Mouse (Mus musculus) liver, embryonic 11.5 days (tissue): ENCODE measurements around the gene Asap3. TPM values are rescaled to one million over a fixed set of nuclear protein-coding genes. Genes with fewer than 3 reads are reported as not detected.

Source experiments
- ATAC-seq: fragments of 200-750 bp; cut with Nextera tagmentation; replicated peaks from 2 replicates; pipeline ENCODE4 v1.8.0; 2017; ENCODE audit warnings: moderate number of reproducible peaks, mild to moderate bottlenecking, moderate TSS enrichment, moderate library complexity; ENCODE audit not compliant: low FRiP score
- DNase-seq: peaks from one replicate; pipeline ENCODE4 v3.0.0-alpha.2; 2017; ENCODE audit warnings: low spot score
- H3K27ac ChIP-seq: fragments of 300-500 bp; sonication (generic); 2 replicates; pipeline ENCODE4 v1.5.1; 2014; ENCODE audit warnings: mild to moderate bottlenecking, low read depth, low read length, control low read depth
- H3K27me3 ChIP-seq: fragments of 300-500 bp; sonication (generic); replicated peaks from 2 replicates; pipeline ENCODE4 v1.6.1; 2014; ENCODE audit warnings: low read length, mixed read lengths; ENCODE audit not compliant: control insufficient read depth, insufficient read depth
- H3K36me3 ChIP-seq: fragments of 300-500 bp; sonication (generic); 2 replicates; pipeline ENCODE4 v1.6.1; 2014; ENCODE audit warnings: mild to moderate bottlenecking, low read length, moderate library complexity, mixed read lengths; ENCODE audit not compliant: control insufficient read depth, insufficient read depth
- H3K4me1 ChIP-seq: fragments of 300-500 bp; sonication (generic); replicated peaks from 2 replicates; pipeline ENCODE4 v1.6.1; 2014; ENCODE audit warnings: low read length, mixed read lengths; ENCODE audit not compliant: control insufficient read depth, insufficient read depth
- H3K4me2 ChIP-seq: fragments of 300-500 bp; sonication (generic); 2 replicates; pipeline ENCODE4 v1.6.1; 2014; ENCODE audit warnings: mild to moderate bottlenecking, control low read depth, moderate library complexity
- H3K4me3 ChIP-seq: fragments of 300-500 bp; sonication (generic); 2 replicates; pipeline ENCODE4 v1.5.1; 2014; ENCODE audit warnings: low read depth, low read length, control low read depth
- H3K9ac ChIP-seq: fragments of 300-500 bp; sonication (generic); 2 replicates; pipeline ENCODE4 v1.6.1; 2014; ENCODE audit warnings: low read depth, low read length, control low read depth
- H3K9me3 ChIP-seq: fragments of 300-500 bp; sonication (generic); 2 replicates; pipeline ENCODE4 v1.6.1; 2016; ENCODE audit warnings: low read length, inconsistent platforms, mixed read lengths; ENCODE audit not compliant: control insufficient read depth
- WGBS: fragments of 180-500 bp; shearing (Covaris S2); extraction: QIAGEN DNeasy Blood & Tissue Kit; methylation state at CpG from one replicate; pipeline ENCODE4 v1.1.7; 2014; 5-methylcytosine and 5-hydroxymethylcytosine counted together
- polyA plus RNA-seq: library from polyadenylated mRNA; unstranded; fragments of >200 nt; fragmentation: Nextera tagmentation; extraction: Ambion mirVana; gene quantifications from 2 replicates; pipeline ENCODE4 v1.2.1, GENCODE M21; 2014

The Asap3 gene
- polyA plus RNA-seq, 1 experiment from 2014 or later, result 1.8 TPM

DNA sequence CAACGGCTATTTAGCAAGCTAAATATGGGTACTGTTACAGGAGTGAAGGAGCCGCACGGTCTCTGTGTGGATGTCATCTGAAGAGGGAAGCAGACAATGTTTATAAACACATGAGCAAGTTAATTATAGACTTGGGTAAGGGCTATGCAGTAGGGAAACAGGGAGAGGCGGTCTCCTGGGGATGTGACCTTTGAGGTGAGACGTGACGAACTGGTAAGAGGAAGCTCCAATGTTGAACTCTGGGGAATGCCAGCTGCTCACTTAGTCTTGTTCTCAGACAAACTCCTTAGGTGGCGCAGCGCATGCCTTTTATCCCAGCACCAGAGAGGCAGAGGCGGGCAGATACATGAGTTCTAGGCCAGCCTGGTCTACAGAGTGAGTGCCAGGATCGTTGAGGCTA lies 55.7 kb downstream of the Asap3 start:
- DNase-seq (no peak), ATAC-seq (no peak)

DNA sequence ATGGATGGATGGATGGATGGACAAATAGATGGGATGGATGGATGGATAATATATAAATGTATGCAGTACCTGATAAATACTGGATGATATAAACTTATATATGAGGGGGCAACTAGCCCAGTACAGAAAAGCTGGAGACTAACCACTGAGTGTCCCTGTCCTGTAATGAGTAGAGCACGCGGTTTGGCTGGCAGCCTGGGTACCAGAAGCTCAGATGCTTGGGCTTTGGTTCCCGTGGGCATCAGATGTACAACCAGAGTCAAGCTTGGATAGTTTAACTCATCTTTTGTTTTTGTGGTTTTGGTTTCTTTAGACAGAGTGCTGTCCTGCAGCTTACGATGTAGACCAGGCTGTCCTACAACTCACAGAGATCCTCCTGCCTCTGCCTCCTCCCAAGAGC lies 57.4 kb downstream of the Asap3 start:
- no peaks in the 10 kb centered on the region for H3K4me1 ChIP-seq
- no peak overlapping the region for H3K9ac ChIP-seq
- H3K4me3 ChIP-seq, result no peak overlapping the region
- 85% methylated on average over 4 of the region's 4 CpGs for WGBS
- H3K27ac ChIP-seq, result no peak overlapping the region
- no peak overlapping the region for H3K4me2 ChIP-seq
- ATAC-seq (no peak), DNase-seq (no peak)
- H3K9me3 ChIP-seq, result no peaks in the 10 kb centered on the region
- H3K36me3 ChIP-seq, result no peaks in the 10 kb centered on the region
- H3K27me3 ChIP-seq, result peaks cover under 1% of the 10 kb centered on the region; the same call in 1 of the 2 replicates

More for the DNA sequence above, 55.7 kb downstream of the Asap3 start:
- Histone ChIP-seq H3K36me3 (no peaks in the 10 kb centered on the region), H3K9ac (no peak overlapping the region), H3K4me3 (no peak overlapping the region), H3K27me3 (peaks cover 3% of the 10 kb centered on the region), H3K9me3 (no peaks in the 10 kb centered on the region), H3K4me1 (no peaks in the 10 kb centered on the region), H3K4me2 (no peak overlapping the region), H3K27ac (no peak overlapping the region)
- 76% methylated on average over 10 of the region's 10 CpGs for WGBS

DNA sequence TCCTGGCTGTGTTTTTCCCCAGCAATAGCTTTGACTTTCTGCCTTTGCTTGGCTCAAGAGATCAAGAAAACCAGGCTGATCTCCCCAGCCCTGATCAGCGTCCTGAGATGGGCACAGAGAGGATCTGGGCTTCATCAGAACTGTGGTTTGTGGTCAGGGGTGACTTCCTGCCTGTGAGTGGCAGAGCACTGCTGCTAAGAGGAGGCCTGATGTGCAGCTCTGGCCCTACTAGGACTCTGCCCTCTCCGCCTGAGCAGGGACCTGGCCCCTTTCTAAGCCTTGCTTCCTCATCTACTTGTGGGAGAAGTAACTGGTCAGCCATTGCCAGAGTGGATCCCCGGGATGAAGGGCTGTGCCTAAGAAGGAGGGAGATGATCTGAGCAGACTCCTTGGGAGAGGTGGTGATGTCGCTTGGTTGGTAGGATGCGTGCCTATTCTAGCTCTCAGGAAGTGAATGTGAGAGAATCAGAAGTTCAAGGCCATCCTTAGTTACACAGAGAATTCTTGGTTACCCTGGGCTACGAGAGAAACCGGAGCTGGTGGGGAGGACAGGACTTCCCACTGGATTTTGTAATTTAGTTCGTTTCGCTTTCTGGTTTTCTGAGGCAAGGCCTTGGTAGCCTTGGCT lies 60.7 kb downstream of the Asap3 start:
- DNase-seq, result peak; percentile 44
- H3K4me3 ChIP-seq, result no peak overlapping the region
- no peaks in the 10 kb centered on the region for H3K9me3 ChIP-seq
- H3K9ac ChIP-seq, result no peak overlapping the region
- H3K36me3 ChIP-seq, result no peaks in the 10 kb centered on the region
- no peak for ATAC-seq
- H3K4me2 ChIP-seq, result no peak overlapping the region
- WGBS, result 51% methylated on average over 9 of the region's 9 CpGs
- H3K27ac ChIP-seq, result no peak overlapping the region
- H3K27me3 ChIP-seq, result no peaks in the 10 kb centered on the region
- no peaks in the 10 kb centered on the region for H3K4me1 ChIP-seq

DNA sequence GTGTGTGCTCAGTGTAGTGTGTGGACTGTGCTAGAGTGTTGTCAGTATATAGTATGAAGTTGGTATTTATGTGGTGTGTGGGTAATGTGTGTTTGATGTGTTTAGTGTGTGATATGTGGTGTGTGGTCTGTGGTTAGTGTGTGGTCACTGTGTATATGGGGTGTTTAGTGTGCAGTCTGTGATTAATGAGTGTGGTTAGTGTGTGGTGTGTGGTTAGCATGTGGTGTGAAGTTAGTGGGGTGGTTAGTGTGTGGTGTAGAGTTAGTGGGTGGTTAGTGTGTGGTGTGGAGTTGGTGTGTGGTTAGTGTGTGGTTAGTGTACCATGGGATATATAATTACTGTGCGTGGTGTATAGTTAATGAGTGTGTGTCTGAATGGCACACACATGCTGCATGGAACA lies 62.7 kb downstream of the Asap3 start:
- WGBS, result 67% methylated on average over 1 of the region's 1 CpGs
- H3K36me3 ChIP-seq, result no peaks in the 10 kb centered on the region
- H3K27ac ChIP-seq, result no peak overlapping the region
- no peak overlapping the region for H3K4me3 ChIP-seq
- no peaks in the 10 kb centered on the region for H3K27me3 ChIP-seq
- H3K9me3 ChIP-seq, result no peaks in the 10 kb centered on the region; the same call in 1 of the 2 replicates
- no peak overlapping the region for H3K4me2 ChIP-seq
- DNase-seq (no peak), ATAC-seq (no peak)
- no peak overlapping the region for H3K9ac ChIP-seq
- no peaks in the 10 kb centered on the region for H3K4me1 ChIP-seq

DNA sequence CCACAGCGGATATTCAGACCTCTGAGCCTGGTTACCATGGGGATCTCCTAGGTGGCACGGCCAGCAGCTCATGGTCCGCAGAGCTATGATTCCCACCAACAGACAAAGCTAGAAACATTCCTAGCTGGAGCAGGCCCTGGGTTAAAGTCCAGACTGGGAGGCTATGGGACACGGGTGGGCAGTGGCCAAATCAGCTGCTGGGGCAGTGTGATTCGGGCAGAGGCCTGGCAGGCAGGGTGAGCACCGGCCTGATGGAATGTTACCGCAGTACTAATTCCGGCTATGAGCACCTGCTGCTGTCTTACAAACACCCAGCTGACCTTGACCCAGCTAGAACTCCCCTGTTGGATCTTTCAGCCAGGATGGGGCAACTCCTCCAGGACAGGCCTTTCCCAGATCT lies 64.5 kb downstream of the Asap3 start:
- Histone ChIP-seq H3K9ac (no peak overlapping the region), H3K4me3 (no peak overlapping the region), H3K27me3 (no peaks in the 10 kb centered on the region), H3K4me2 (no peak overlapping the region), H3K9me3 (no peaks in the 10 kb centered on the region; the same call in 1 of the 2 replicates), H3K36me3 (no peaks in the 10 kb centered on the region), H3K4me1 (no peaks in the 10 kb centered on the region), H3K27ac (no peak overlapping the region)
- 84% methylated on average over 8 of the region's 8 CpGs for WGBS
- no peak for DNase-seq
- no peak for ATAC-seq

DNA sequence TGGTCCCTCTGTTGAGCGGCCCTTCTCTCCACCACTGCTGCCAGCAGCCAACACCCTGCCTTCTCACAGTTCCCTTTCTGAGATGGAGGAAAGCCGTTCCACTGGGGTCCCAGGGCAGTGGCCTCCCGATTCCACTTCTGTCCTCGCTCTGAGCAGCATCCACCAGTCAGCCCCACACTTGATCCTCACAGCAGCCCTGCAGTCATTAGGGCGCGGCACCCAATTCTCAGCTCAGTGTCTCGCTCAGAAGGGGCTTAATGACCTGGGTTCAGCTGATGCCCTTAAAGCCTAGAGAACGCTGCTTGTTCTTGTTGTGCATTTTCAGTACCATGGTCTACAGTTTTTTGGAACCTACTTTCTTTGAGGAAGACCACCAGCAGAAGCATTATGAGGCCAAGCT lies 74.9 kb downstream of the Asap3 start:
- DNase-seq (no peak), ATAC-seq (no peak)
- H3K27me3 ChIP-seq, result no peaks in the 10 kb centered on the region; the same call in 1 of the 2 replicates
- no peaks in the 10 kb centered on the region for H3K36me3 ChIP-seq
- no peaks in the 10 kb centered on the region for H3K9me3 ChIP-seq
- 73% methylated on average over 8 of the region's 8 CpGs for WGBS
- no peak overlapping the region for H3K27ac ChIP-seq
- no peaks in the 10 kb centered on the region for H3K4me1 ChIP-seq
- H3K4me2 ChIP-seq, result no peak overlapping the region
- H3K4me3 ChIP-seq, result no peak overlapping the region
- no peak overlapping the region for H3K9ac ChIP-seq

DNA sequence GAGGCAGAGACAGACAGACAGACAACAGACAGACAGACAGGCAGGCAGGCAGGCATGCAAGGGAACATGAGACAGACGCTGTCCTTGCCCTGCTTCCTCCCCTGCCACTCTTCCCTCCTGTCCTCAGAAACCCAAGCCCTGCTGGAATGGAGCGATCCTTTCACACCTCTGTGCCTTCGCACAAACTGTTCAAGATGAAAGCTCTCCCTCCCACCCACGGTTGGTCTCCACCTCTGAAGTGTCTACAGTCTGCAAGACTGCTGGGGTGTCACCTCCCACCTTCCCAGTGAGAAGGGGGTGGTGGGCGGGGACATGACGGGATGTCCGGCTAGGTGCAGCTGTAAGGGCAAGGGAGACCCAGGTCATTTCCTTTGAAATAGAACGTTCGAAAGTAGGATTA lies 75.4 kb downstream of the Asap3 start:
- Histone ChIP-seq H3K9ac (no peak overlapping the region), H3K27ac (no peak overlapping the region), H3K4me2 (no peak overlapping the region), H3K4me3 (no peak overlapping the region), H3K4me1 (peaks cover 1% of the 10 kb centered on the region), H3K36me3 (no peaks in the 10 kb centered on the region), H3K27me3 (no peaks in the 10 kb centered on the region), H3K9me3 (no peaks in the 10 kb centered on the region)
- DNase-seq, result no peak
- WGBS, result 57% methylated on average over 9 of the region's 9 CpGs
- no peak for ATAC-seq

DNA sequence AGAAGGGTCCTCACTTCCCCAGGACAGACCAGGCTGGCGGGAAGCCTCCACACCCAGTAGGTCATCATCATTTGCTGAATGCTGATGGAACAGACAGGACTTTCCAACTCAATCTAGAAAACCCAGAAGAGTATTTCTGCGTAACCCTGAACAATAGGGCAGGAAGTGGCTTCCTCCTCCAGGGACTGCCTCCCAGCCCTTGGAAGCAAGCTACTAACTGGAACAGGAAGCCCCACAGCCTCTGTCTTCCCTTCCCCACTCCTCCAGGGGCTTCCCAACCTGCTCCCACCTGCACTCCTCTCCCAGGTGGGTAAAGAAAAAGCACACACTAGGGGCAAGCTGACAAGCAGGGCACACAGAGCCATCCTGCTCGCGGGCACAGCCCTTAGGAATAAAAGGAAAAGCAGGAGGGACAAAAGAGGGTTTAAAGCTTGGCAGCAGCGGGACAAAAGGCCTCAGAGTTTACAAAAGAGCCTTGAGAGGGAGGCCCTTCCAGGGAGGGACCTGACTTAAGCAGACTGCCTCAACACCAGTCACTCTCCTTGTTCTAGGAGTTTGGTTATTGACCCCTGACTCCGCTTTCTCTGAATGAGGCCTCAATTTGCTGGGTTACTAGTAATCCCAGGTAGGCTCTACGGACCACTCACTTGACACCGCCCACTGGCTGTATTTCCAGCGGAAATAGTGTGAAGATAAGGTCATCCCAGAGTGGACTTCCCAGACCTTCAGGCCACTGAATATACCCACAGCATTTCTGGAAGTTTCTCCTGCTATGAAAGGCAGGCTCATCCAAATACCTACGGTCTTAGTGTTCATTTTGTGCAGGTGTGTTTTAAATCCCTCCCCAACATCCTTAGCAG lies 76.7 kb downstream of the Asap3 start:
- ATAC-seq, result no peak
- 49% methylated on average over 10 of the region's 10 CpGs for WGBS
- DNase-seq, result no peak
- Histone ChIP-seq H3K27ac (no peak overlapping the region), H3K4me2 (no peak overlapping the region), H3K27me3 (no peaks in the 10 kb centered on the region), H3K36me3 (peaks cover 4% of the 10 kb centered on the region; the same call in 1 of the 2 replicates), H3K9ac (no peak overlapping the region), H3K4me1 (peaks cover 6% of the 10 kb centered on the region), H3K4me3 (no peak overlapping the region), H3K9me3 (no peaks in the 10 kb centered on the region)

DNA sequence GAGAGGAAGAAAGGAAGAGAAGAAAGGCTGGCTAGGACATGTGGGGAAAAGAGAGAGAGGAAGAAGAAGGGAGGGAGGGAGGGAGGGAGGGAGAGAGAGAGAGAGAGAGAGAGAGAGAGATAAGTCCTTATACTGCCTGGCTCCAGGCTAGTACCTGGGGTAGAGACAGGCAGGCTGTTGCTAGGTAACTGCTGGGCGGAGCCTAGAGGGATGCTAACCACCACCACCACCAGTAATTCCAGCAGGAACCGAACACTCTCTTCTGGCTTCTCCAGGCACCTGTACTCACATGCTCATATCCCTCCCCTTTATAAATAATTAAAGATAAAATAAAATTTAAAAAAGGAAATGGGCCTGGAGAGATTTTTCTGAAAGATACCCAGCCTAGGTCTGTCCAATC lies 77.6 kb downstream of the Asap3 start:
- no peak for DNase-seq
- H3K4me1 ChIP-seq, result peaks cover 6% of the 10 kb centered on the region
- 72% methylated on average over 2 of the region's 2 CpGs for WGBS
- no peak overlapping the region for H3K27ac ChIP-seq
- H3K4me3 ChIP-seq, result no peak overlapping the region
- H3K9me3 ChIP-seq, result peaks cover 3% of the 10 kb centered on the region; the same call in 1 of the 2 replicates
- H3K9ac ChIP-seq, result no peak overlapping the region
- peaks cover 13% of the 10 kb centered on the region for H3K36me3 ChIP-seq
- no peaks in the 10 kb centered on the region for H3K27me3 ChIP-seq
- H3K4me2 ChIP-seq, result no peak overlapping the region
- no peak for ATAC-seq
